Mouse (Mus musculus) layer of hippocampus, adult 9-10 months (tissue): ENCODE results near the gene Sel1l.

Experiments
- DNase-seq: peaks from one replicate; pipeline ENCODE4 v3.0.0; 2022; ENCODE audit warnings: low spot score

The Sel1l gene

GRCm38 (mm10) chr12:91849045-91849467 lies at the start of gene Sel1l:
TSS of gene Sel1l (minus strand) at chr12:91849157.
- DNase-seq, result peak; percentile 98

- no peak for DNase-seq
These were observed 43.9 kb upstream of the Sel1l start for GRCm38 (mm10) chr12:91892622-91893560.

- DNase-seq, result no peak
These were observed 31.5 kb upstream of the Sel1l start for GRCm38 (mm10) chr12:91880431-91880830.

- DNase-seq, result peak; percentile 17
These were observed 29.9 kb upstream of the Sel1l start for GRCm38 (mm10) chr12:91878912-91879250.

- DNase-seq, result no peak
These were observed 29.3 kb upstream of the Sel1l start for GRCm38 (mm10) chr12:91878056-91878911.

GRCm38 (mm10) chr12:91877646-91878045 lies 28.7 kb upstream of the Sel1l start:
- DNase-seq, result peak; percentile 12

- no peak for DNase-seq
These were observed 21.7 kb upstream of the Sel1l start for GRCm38 (mm10) chr12:91870671-91871070.

- DNase-seq, result no peak
These were observed 20.4 kb upstream of the Sel1l start for GRCm38 (mm10) chr12:91869352-91869751.

- no peak for DNase-seq
These were observed 5.4 kb upstream of the Sel1l start for GRCm38 (mm10) chr12:91854330-91854729.

GRCm38 (mm10) chr12:91848394-91849044 lies 438 bp downstream of the Sel1l start:
- no peak for DNase-seq

GRCm38 (mm10) chr12:91846038-91846437 lies 2.9 kb downstream of the Sel1l start:
- no peak for DNase-seq

GRCm38 (mm10) chr12:91845393-91845792 lies 3.6 kb downstream of the Sel1l start:
- DNase-seq, result no peak

- DNase-seq, result no peak
These were observed 4.4 kb downstream of the Sel1l start for GRCm38 (mm10) chr12:91844542-91844941.

GRCm38 (mm10) chr12:91843888-91844287 lies 5.1 kb downstream of the Sel1l start:
- no peak for DNase-seq

GRCm38 (mm10) chr12:91841714-91842113 lies 7.2 kb downstream of the Sel1l start:
- no peak for DNase-seq

- no peak for DNase-seq
These were observed 10.7 kb downstream of the Sel1l start for GRCm38 (mm10) chr12:91838261-91838660.

- DNase-seq, result no peak
These were observed 11.4 kb downstream of the Sel1l start for GRCm38 (mm10) chr12:91837401-91838065.

GRCm38 (mm10) chr12:91833939-91834333 lies 15.0 kb downstream of the Sel1l start:
- no peak for DNase-seq

GRCm38 (mm10) chr12:91833237-91833938 lies 15.6 kb downstream of the Sel1l start:
- no peak for DNase-seq

- no peak for DNase-seq
These were observed 17.5 kb downstream of the Sel1l start for GRCm38 (mm10) chr12:91831410-91831809.

- DNase-seq, result no peak
These were observed 28.5 kb downstream of the Sel1l start for GRCm38 (mm10) chr12:91820461-91820860.
